Mouse (Mus musculus): ENCODE data around the gene Hmg20b. TPM values are rescaled to one million over a fixed set of nuclear protein-coding genes. Genes with fewer than 3 reads are reported as not detected.

Hmg20b gene
- polyA plus RNA-seq, 1 experiment from 2014 or later = 130 TPM

GRCm38 (mm10) chr10:81323141-81323775 is 27.0 kb downstream of the Hmg20b start:
- no peak overlapping the region for H3K4me2 ChIP-seq (ENCODE audit: low read depth, severe bottlenecking)
- peaks cover 43% of the 10 kb centered on the region for H3K36me3 ChIP-seq (ENCODE audit: control insufficient read depth, insufficient read depth, low read length)
- ATAC-seq (ENCODE audit: insufficient number of reproducible peaks, low FRiP score, low TSS enrichment, low read depth) (no peak), DNase-seq (ENCODE audit: low spot score) (no peak)
- H3K27me3 ChIP-seq (ENCODE audit: control insufficient read depth, insufficient read depth, low read length) = no peaks in the 10 kb centered on the region
- H3K4me3 ChIP-seq (ENCODE audit: low read depth, low read length) = no peak overlapping the region
- H3K27ac ChIP-seq (replicated peaks; ENCODE audit: low read depth, low read length) = no peak overlapping the region
- no peak overlapping the region for H3K9ac ChIP-seq (ENCODE audit: low read length)
- peaks cover 18% of the 10 kb centered on the region for H3K4me1 ChIP-seq (ENCODE audit: control insufficient read depth, insufficient read depth, low read length)
- 93% methylated on average over 23 of the region's 23 CpGs for WGBS
- no peaks in the 10 kb centered on the region for H3K9me3 ChIP-seq (ENCODE audit: control insufficient read depth, low read length)

- H3K4me2 ChIP-seq (ENCODE audit: low read depth, severe bottlenecking) = peak overlapping the region; percentile 71; the same call in 1 of the 2 replicates
- no peak overlapping the region for H3K27ac ChIP-seq (replicated peaks; ENCODE audit: low read depth, low read length)
- no peak for DNase-seq (ENCODE audit: low spot score)
- no peak overlapping the region for H3K9ac ChIP-seq (ENCODE audit: low read length)
- peaks cover 19% of the 10 kb centered on the region for H3K4me1 ChIP-seq (ENCODE audit: control insufficient read depth, insufficient read depth, low read length)
- no peaks in the 10 kb centered on the region for H3K27me3 ChIP-seq (ENCODE audit: control insufficient read depth, insufficient read depth, low read length)
- no peak for ATAC-seq (ENCODE audit: insufficient number of reproducible peaks, low FRiP score, low TSS enrichment, low read depth)
- 93% methylated on average over 27 of the region's 27 CpGs for WGBS
- H3K4me3 ChIP-seq (ENCODE audit: low read depth, low read length) = peak overlapping the region; percentile 95; the same call in 1 of the 2 replicates
- H3K9me3 ChIP-seq (ENCODE audit: control insufficient read depth, low read length) = no peaks in the 10 kb centered on the region
- H3K36me3 ChIP-seq (ENCODE audit: control insufficient read depth, insufficient read depth, low read length) = peaks cover 46% of the 10 kb centered on the region
Observed at GRCm38 (mm10) chr10:81322444-81322843, 27.8 kb downstream of the Hmg20b start.

GRCm38 (mm10) chr10:81321436-81321835 is 28.8 kb downstream of the Hmg20b start:
- H3K4me3 ChIP-seq (ENCODE audit: low read depth, low read length) = peak overlapping the region; percentile 95
- no peaks in the 10 kb centered on the region for H3K27me3 ChIP-seq (ENCODE audit: control insufficient read depth, insufficient read depth, low read length)
- peaks cover 39% of the 10 kb centered on the region for H3K36me3 ChIP-seq (ENCODE audit: control insufficient read depth, insufficient read depth, low read length)
- peak overlapping the region; percentile 71 for H3K4me2 ChIP-seq (ENCODE audit: low read depth, severe bottlenecking)
- WGBS = 3% methylated on average over 20 of the region's 20 CpGs
- DNase-seq (ENCODE audit: low spot score) (no peak), ATAC-seq (ENCODE audit: insufficient number of reproducible peaks, low FRiP score, low TSS enrichment, low read depth) (no peak)
- peaks cover 29% of the 10 kb centered on the region for H3K4me1 ChIP-seq (ENCODE audit: control insufficient read depth, insufficient read depth, low read length)
- no peaks in the 10 kb centered on the region for H3K9me3 ChIP-seq (ENCODE audit: control insufficient read depth, low read length)
- peak overlapping the region; percentile 71 for H3K27ac ChIP-seq (replicated peaks; ENCODE audit: low read depth, low read length)
- H3K9ac ChIP-seq (ENCODE audit: low read length) = peak overlapping the region; percentile 79

GRCm38 (mm10) chr10:81320550-81321347 is 29.5 kb downstream of the Hmg20b start, which contains the start of gene Cactin:
TSS of gene Cactin (plus strand) at chr10:81321103.
- peaks cover 33% of the 10 kb centered on the region for H3K36me3 ChIP-seq (ENCODE audit: control insufficient read depth, insufficient read depth, low read length)

GRCm38 (mm10) chr10:81319741-81320549 is 30.3 kb downstream of the Hmg20b start:
- under 1% methylated on average over 38 of the region's 38 CpGs for WGBS
- Histone ChIP-seq H3K9me3 (ENCODE audit: control insufficient read depth, low read length) (no peaks in the 10 kb centered on the region), H3K36me3 (ENCODE audit: control insufficient read depth, insufficient read depth, low read length) (peaks cover 29% of the 10 kb centered on the region), H3K27me3 (ENCODE audit: control insufficient read depth, insufficient read depth, low read length) (no peaks in the 10 kb centered on the region), H3K4me3 (ENCODE audit: low read depth, low read length) (peak overlapping the region; percentile 95), H3K9ac (ENCODE audit: low read length) (peak overlapping the region; percentile 34; the same call in 1 of the 2 replicates), H3K4me1 (ENCODE audit: control insufficient read depth, insufficient read depth, low read length) (peaks cover 32% of the 10 kb centered on the region), H3K27ac (replicated peaks; ENCODE audit: low read depth, low read length) (peak overlapping the region; percentile 69; the same call in 1 of the 2 replicates), H3K4me2 (ENCODE audit: low read depth, severe bottlenecking) (peak overlapping the region; percentile 71)
- ATAC-seq (ENCODE audit: insufficient number of reproducible peaks, low FRiP score, low TSS enrichment, low read depth) (peak; percentile 83), DNase-seq (ENCODE audit: low spot score) (peak; percentile 99)

More at GRCm38 (mm10) chr10:81320550-81321347, 29.5 kb downstream of the Hmg20b start, which contains the start of gene Cactin:
- H3K9ac ChIP-seq (ENCODE audit: low read length) = peak within 1 kb of the TSS; percentile 79
- peak; percentile 91 for ATAC-seq (ENCODE audit: insufficient number of reproducible peaks, low FRiP score, low TSS enrichment, low read depth)
- H3K27ac ChIP-seq (replicated peaks; ENCODE audit: low read depth, low read length) = peak within 1 kb of the TSS; percentile 71
- no peaks in the 10 kb centered on the region for H3K9me3 ChIP-seq (ENCODE audit: control insufficient read depth, low read length)
- peak within 1 kb of the TSS; percentile 95 for H3K4me3 ChIP-seq (ENCODE audit: low read depth, low read length)
- peaks cover 32% of the 10 kb centered on the region for H3K4me1 ChIP-seq (ENCODE audit: control insufficient read depth, insufficient read depth, low read length)
- peak; percentile 99 for DNase-seq (ENCODE audit: low spot score)
- under 1% methylated on average over 68 of the region's 68 CpGs for WGBS
- H3K27me3 ChIP-seq (ENCODE audit: control insufficient read depth, insufficient read depth, low read length) = no peaks in the 10 kb centered on the region
- H3K4me2 ChIP-seq (ENCODE audit: low read depth, severe bottlenecking) = peak within 1 kb of the TSS; percentile 71

- H3K9me3 ChIP-seq (ENCODE audit: control insufficient read depth, low read length) = no peaks in the 10 kb centered on the region
- peak overlapping the region; percentile 69; the same call in 1 of the 2 replicates for H3K27ac ChIP-seq (replicated peaks; ENCODE audit: low read depth, low read length)
- H3K4me2 ChIP-seq (ENCODE audit: low read depth, severe bottlenecking) = peak overlapping the region; percentile 71
- peak overlapping the region; percentile 95 for H3K4me3 ChIP-seq (ENCODE audit: low read depth, low read length)
- DNase-seq (ENCODE audit: low spot score) = peak; percentile 44
- WGBS = 26% methylated on average over 8 of the region's 8 CpGs
- no peaks in the 10 kb centered on the region for H3K27me3 ChIP-seq (ENCODE audit: control insufficient read depth, insufficient read depth, low read length)
- ATAC-seq (ENCODE audit: insufficient number of reproducible peaks, low FRiP score, low TSS enrichment, low read depth) = no peak
- peaks cover 32% of the 10 kb centered on the region for H3K4me1 ChIP-seq (ENCODE audit: control insufficient read depth, insufficient read depth, low read length)
- peaks cover 23% of the 10 kb centered on the region for H3K36me3 ChIP-seq (ENCODE audit: control insufficient read depth, insufficient read depth, low read length)
- H3K9ac ChIP-seq (ENCODE audit: low read length) = peak overlapping the region; percentile 34
Observed at GRCm38 (mm10) chr10:81319330-81319699, 31.0 kb downstream of the Hmg20b start.

- 0 out of 2 replicates have a peak overlapping the region, but pooled peaks have one; percentile 12 for H3K9ac ChIP-seq (ENCODE audit: low read length)
Observed at GRCm38 (mm10) chr10:81318589-81319329, 31.5 kb downstream of the Hmg20b start.

More at GRCm38 (mm10) chr10:81318589-81319329, 31.5 kb downstream of the Hmg20b start:
- ATAC-seq (ENCODE audit: insufficient number of reproducible peaks, low FRiP score, low TSS enrichment, low read depth) (no peak), DNase-seq (ENCODE audit: low spot score) (no peak)
- peaks cover 32% of the 10 kb centered on the region for H3K4me1 ChIP-seq (ENCODE audit: control insufficient read depth, insufficient read depth, low read length)
- no peak overlapping the region for H3K27ac ChIP-seq (replicated peaks; ENCODE audit: low read depth, low read length)
- peaks cover 18% of the 10 kb centered on the region for H3K36me3 ChIP-seq (ENCODE audit: control insufficient read depth, insufficient read depth, low read length)
- 91% methylated on average over 13 of the region's 13 CpGs for WGBS
- peak overlapping the region; percentile 71 for H3K4me2 ChIP-seq (ENCODE audit: low read depth, severe bottlenecking)
- no peaks in the 10 kb centered on the region for H3K9me3 ChIP-seq (ENCODE audit: control insufficient read depth, low read length)
- no peak overlapping the region for H3K4me3 ChIP-seq (ENCODE audit: low read depth, low read length)
- H3K27me3 ChIP-seq (ENCODE audit: control insufficient read depth, insufficient read depth, low read length) = no peaks in the 10 kb centered on the region
